Mouse (Mus musculus) adrenal gland, postnatal 14 days (tissue): ENCODE results near the gene Rbbp9. TPM values are rescaled to one million over a fixed set of nuclear protein-coding genes. Genes with fewer than 3 reads are reported as not detected.
"Not testable (repeated sequence)": the region's sequence is repeated elsewhere in the genome, so short reads cannot be mapped to it uniquely, and the experiment has no call there.

ENCODE experiments used
- DNase-seq: peaks from one replicate; pipeline ENCODE4 v3.0.0; 2021; ENCODE audit warnings: mixed read lengths
- long read RNA-seq, 2 experiments: library from polyadenylated mRNA; stranded (forward); transcript quantifications; one replicate each; pipeline ENCODE4 v2.0.0; 2021
- total RNA-seq: library from RNA; stranded (reverse); gene quantifications from 2 replicates; pipeline ENCODE4 v1.2.3, GENCODE M21; 2021

The Rbbp9 gene
- 27.4 and 28.1 TPM in 2 replicates for total RNA-seq
- long read RNA-seq, experiment 1, transcript Rbbp9-201 (5 exons, 2,170 nt), result major isoform, 13 of 20 reads
- long read RNA-seq, experiment 1, partial matches to known transcripts, result 0 of 20 reads
- long read RNA-seq, experiment 1, other reads (novel, unspliced or antisense), result 7 of 20 reads
- long read RNA-seq, experiment 2, transcript Rbbp9-201 (5 exons, 2,170 nt), result major isoform, 20 of 26 reads
- long read RNA-seq, experiment 2, partial matches to known transcripts, result 0 of 26 reads
- long read RNA-seq, experiment 2, other reads (novel, unspliced or antisense), result 6 of 26 reads

DNA sequence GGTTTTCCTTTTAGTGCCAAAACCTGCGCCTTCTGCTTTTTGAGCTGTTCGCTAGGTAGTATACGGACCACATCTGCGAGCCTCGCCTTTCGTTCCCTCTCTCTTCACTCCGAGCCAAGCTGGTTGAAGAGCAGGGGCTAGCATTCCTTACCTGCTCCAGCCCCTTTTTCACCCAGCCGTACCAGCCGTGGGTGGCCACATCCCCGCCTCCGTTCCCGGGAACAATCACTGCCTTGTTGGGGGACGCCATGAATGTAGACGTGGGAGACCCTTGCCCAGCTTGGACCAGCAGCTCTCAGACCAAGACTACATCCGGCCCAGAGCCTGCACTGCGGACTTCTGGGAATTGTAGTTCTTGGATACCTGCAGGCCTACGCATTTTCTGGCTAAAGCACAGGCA is at the start of gene Rbbp9:
TSS of gene Rbbp9 (minus strand) at position 341 of the 400 bp plus-strand sequence.
- DNase-seq, result peak; percentile 61

- DNase-seq, result peak; percentile 93
Measured at GRCm38 (mm10) chr2:144599831-144600687, 49.4 kb upstream of the Rbbp9 start, which contains the start of gene Dtd1. Gene Dtd1, plus strand, starts transcription at chr2:144599897.

- no peak for DNase-seq
Measured at GRCm38 (mm10) chr2:144598006-144598405, 47.3 kb upstream of the Rbbp9 start.

DNA sequence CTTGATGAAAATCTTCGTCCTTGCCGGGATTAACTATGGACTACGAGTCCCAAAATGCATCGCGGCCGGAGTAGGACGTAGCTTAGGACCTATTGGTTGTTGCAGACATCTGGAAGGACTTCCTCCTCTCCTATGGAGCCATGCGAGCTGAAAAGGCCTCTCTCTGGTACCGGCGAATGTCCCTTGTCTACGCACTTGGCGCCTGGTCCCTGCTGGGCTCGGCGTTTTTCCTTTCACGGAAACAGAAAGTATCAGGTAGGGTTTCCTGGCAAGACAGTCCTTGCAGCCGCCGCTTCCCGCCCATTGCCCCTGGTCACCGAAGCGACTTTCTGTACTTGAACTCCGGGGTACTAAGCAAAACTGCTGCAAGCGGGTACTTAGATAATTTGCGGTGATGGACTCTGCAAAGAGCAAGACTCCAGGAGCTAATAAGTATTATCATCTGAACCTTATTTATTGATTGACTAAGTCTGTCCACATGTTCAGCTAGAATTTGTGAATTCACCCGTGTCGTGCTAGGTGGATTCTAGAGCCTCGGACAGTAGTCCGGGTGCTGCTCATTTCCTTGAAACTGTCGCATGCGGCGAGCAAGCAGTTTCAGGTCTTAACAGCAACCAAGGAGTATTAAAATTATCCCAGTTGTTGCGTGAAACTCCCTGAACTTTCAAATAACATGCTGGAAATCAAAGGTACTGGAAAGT is 43.4 kb upstream of the Rbbp9 start, which contains the start of gene Smim26:
TSS of gene Smim26 (plus strand) at position 104 of the 701 bp plus-strand sequence.
- peak; percentile 86 for DNase-seq

- DNase-seq, result not testable (repeated sequence)
Measured at GRCm38 (mm10) chr2:144593036-144593435, 42.4 kb upstream of the Rbbp9 start.

- no peak for DNase-seq
Measured at GRCm38 (mm10) chr2:144588723-144589122, 38.1 kb upstream of the Rbbp9 start.

DNA sequence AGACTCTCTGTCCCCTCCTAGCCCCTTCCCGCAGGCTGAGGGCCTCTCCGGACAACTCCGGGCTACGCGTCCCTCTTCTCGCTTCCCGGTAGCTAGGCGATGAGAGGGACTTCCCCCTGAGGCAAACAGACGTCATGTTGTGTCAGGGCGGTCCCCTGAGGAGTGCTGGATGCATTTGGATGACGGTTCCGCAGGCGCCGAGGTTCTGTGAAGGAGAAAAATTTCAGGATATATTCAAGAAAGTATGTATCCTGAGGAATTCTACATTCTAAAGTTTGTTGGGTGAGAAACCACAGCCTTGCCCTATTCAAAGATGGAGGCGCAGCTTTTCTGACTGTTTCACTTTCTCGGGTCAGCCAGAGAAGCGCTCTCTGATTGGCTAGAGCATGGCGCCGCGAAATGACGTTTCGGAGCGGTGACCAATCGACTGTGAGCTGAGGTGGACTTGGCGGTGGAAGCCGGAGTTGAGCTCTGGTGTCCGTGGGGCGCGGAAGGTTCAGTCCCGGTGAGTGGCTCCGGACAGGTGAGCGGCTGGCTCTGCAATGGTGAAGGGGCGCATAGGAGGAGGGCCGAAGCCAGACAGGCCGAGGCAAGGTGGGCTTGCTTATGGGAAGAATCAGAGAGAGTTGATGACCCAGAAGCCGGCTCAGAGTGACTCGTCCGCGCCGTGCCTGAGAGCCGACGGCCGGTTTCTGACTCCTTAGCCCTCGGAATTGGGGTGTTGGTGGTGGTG is 5.3 kb upstream of the Rbbp9 start, which contains the start of gene Sec23b:
TSS of gene Sec23b (plus strand) at position 410 of the 733 bp plus-strand sequence.
- peak; percentile 98 for DNase-seq

DNA sequence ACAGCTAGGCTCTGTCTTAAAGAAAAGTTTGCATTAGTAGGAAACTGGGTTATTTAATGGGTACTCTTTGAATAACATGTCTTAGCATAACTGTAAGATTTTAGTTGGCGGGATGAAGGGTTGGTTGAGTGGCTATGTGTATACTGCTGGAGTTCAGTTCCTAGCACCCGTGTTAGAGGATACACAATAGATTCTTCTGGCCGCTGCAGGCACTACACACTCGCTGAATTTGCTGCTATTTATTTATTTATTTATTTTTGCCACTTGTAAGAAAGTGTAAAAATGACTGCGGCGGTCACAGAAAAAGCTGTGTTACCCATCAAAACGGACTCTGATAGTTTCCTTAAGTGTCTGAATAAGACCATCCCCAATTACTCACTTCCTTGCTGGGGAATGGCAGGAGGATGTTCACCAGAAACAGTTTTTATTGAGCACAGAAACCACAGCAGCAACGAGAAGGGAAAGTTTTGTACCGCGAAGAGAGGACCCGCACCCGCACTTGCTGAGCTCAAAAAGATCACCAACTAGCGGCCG is 4.7 kb upstream of the Rbbp9 start:
- no peak for DNase-seq

- no peak for DNase-seq
Measured at GRCm38 (mm10) chr2:144553905-144554304, 3.2 kb upstream of the Rbbp9 start.

- DNase-seq, result no peak
Measured at GRCm38 (mm10) chr2:144547559-144547958, 3.1 kb downstream of the Rbbp9 start.

DNA sequence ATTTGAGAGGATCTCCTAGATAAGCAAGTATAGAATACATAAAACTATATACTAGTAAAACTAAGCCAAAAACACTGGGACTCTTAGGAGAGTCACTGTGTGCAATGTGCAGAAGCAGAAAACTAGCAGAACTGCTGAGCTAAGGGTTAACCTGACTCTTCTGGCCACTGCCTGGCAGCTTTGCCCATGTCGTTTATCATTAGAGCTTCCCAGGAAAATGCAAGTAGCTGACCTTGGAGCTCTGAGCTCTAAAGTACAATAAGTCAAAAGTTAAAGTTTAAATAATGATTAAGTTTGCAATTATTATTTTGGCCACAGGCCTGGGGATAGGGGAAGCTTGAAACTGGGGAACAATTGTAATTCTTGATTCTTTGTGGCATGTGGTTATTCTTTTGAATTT is 5.2 kb downstream of the Rbbp9 start:
- peak; percentile 9 for DNase-seq

DNA sequence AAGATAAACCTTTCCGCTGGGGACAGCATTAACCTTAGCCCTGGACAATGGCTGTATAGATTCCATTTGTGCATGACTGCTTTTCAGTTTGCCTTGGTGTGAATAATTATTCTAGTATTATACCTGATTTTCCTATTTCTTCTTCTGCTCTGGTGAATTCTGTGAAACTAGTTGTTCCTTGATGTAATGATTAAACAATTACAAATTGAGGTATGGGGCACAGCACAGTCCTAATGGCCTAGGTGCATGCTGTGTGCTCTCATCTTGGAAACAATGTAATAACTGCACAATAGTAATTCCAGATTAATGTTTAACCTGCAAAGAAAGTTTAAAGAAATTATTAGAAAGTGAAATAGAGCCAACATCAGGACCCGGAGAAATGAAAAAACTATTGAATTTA is 5.6 kb downstream of the Rbbp9 start:
- no peak for DNase-seq

DNA sequence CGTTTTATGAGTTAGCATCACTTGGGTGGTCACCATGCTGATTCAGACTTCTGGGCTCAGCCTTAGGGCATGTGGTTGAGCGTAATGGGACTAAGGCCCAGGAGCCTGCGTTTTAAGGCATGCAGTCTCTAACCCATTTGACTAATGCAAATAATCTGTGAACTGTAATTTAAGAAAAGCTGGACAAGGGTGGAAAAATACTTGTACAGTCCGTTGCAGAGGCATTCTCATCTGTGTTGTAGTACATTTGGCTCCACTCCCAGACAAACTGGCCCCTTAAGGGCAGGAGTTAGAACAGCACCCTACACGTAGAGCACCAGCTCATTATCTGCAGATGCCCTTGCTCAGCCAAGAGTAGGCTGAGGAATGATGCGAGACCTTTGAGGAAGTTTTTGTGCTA is 6.0 kb downstream of the Rbbp9 start:
- peak; percentile 40 for DNase-seq

DNA sequence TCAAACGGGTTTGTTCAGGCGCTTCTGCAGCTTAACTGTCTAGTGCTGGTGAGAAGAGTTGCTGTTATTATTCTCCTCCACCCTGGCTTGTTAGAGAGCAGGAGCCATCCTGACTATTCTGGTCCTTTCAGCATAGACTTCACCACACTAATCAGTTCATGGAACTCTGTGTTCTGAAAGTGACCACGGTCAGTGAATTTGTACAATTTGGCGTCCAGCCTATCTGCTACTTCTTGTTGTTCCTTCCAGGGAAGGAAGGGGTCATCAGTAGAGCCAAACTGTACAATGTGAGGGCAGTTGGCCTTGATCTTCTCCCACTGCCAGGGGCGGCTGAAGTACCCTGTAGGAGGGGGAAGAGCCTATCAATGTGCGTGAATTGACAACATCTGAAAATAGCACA is 7.0 kb downstream of the Rbbp9 start:
- no peak for DNase-seq

GRCm38 (mm10) chr2:144541246-144541645 is 9.4 kb downstream of the Rbbp9 start:
- no peak for DNase-seq

- DNase-seq, result no peak
Measured at GRCm38 (mm10) chr2:144537123-144537522, 13.5 kb downstream of the Rbbp9 start.

DNA sequence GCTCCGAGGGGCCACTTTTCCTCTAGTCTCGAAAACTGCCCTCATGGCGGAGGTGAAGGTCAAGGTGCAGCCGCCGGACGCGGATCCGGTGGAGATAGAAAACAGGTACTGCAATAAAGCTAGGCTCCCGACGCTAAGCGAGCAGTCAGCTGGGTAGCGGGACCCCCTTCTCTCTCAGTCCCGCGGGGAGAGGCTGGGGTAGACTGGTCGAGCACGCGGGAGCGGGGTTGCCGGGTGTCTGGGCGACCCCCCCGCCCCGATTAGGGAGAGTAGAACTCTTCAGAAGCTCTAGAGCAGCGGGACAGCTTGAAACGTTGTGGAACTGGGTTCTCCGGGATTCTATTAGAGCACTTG is 22.9 kb downstream of the Rbbp9 start:
- no peak for DNase-seq

GRCm38 (mm10) chr2:144526981-144527820 is 23.5 kb downstream of the Rbbp9 start, which contains the start of the genes Dzank1 and Polr3f:
Gene Dzank1, minus strand, starts transcription at chr2:144527414.
Gene Polr3f, plus strand, starts transcription at chr2:144527718.
- DNase-seq, result peak; percentile 97

DNA sequence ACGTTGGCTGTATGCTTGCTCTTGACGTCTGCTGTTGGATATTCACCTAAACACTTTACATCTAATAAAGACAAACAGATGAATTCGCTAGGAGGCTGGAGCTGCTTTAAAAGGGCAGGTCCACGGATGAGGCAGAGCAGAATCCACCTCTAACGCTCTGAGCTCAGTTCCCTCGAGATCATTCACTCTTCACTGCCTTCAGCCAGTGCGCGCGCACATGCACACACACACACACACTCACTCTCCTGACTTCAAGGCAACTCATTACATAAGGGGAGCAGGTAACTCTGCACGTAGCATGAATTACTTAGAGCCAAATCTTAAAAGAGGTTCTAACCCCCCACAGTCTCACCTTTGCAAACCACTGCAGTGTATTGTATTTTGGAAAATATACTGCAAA is 24.8 kb downstream of the Rbbp9 start:
- no peak for DNase-seq

DNA sequence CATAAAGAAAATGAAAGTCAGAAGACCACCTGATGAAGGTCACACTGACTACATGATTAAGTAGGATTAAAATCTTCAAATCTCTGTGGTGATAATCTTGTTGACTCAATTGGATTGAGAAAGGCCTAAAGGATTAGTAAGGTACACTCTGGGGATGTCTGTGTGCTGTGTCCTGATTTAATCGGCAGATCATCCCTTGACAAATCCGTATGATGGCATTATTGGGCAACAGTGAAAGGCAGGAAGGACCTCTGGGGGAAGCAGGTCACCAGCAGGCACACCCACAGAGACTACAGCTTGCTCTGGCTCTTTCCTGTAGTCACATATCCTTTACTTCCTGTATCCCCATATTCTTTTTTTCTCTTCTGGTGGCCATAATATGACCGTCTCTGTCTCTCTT is 30.9 kb downstream of the Rbbp9 start:
- DNase-seq, result no peak

DNA sequence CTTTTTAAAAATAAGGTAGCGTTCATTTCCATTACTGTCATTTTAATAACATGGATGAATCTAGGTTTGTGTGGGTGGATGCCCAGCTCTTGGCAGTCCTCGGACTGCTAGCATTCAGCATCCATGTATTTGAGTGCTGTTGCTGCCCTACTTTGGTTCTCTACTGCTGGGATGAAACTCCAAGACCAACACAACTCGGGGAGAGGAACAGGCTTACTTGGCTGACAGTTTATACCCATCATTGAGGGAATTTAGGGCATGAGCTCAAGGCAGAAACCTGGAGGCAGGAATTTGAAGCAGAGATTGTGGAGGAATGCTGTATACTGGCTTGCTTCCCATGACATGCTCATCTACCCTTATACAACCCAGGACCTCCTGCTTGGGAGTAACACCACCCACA is 36.0 kb downstream of the Rbbp9 start:
- no peak for DNase-seq
